In the genomic region with DNA sequence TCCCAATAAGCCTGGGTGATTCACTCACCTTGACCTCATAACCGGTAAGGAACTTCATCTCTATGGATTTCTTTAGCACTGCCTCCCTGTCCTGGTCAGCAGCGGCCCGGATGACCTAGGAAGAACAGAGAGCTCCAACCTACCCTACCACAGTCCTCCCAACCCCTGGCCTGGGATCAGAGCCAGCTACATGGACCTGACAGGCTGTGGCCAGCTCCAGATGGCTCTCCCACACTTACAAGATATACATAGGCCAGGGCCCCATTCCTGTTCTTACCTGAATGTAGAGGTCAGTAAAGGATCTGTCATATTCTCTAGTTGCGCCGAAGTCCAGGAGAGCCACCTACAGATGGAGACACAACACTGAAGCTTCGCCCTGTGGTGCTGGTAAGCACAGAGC, we compare ENCODE assay signal across 18 mouse cellular contexts. TPM values are rescaled to one million over a fixed set of nuclear protein-coding genes. Genes with fewer than 3 reads are reported as not detected.
A peak's percentile ranks its signal among the peaks of the same experiment; 100 is the strongest.
DNase-seq lines count a peak whose midpoint lies in the region; ATAC-seq lines count a peak whose summit lies in the region.
"Had no signal": no experiment of that assay in that cellular context is flagged by ENCODE, and none has a peak within 500 bp of the region (broad histone marks: within the 10 kb centered on the region; RNA-seq: fewer than 3 reads in every experiment).

No protein-coding gene starts in this region.

- H3K4me1 ChIP-seq in hindbrain, embryonic 16.5 days (ENCODE audit: control insufficient read depth, insufficient read depth, low read depth, low read length), result no peaks in the 10 kb centered on the region
- H3K4me1 ChIP-seq: heart, embryonic 12.5 days; limb, embryonic 15.5 days; midbrain, embryonic 12.5 days had no signal

- 98% methylated on average over 6 of the region's 6 CpGs for WGBS in hindbrain, embryonic 16.5 days

- no peak overlapping the region for H3K4me2 ChIP-seq in hindbrain, embryonic 16.5 days (ENCODE audit: low read length)
- H3K4me2 ChIP-seq: heart, embryonic 12.5 days; limb, embryonic 15.5 days; midbrain, embryonic 12.5 days had no signal

- DNase-seq in frontal cortex, postnatal 14 days (ENCODE audit: low spot score in 2 of 2), result no peak
- DNase-seq in kidney, adult 18-20 months, result peak; percentile 9
- no peak for DNase-seq in kidney, adult 8-10 months
- DNase-seq in cerebellum, adult 9-10 months, result peak; percentile 68
- DNase-seq in cerebellum, postnatal 36 days, result peak; percentile 45 to 56
- DNase-seq: gastrocnemius, postnatal 25 days; heart, postnatal 4 days; kidney, adult 2 months; kidney, postnatal 14 days; layer of hippocampus, postnatal 36 days; lung, postnatal 10 days; thymus, postnatal 25 days had no signal

- no peaks in the 10 kb centered on the region for H3K9me3 ChIP-seq in hindbrain, embryonic 16.5 days (ENCODE audit: control insufficient read depth, low read length)
- H3K9me3 ChIP-seq: heart, embryonic 12.5 days; limb, embryonic 15.5 days; midbrain, embryonic 12.5 days had no signal

- no peaks in the 10 kb centered on the region for H3K27me3 ChIP-seq in hindbrain, embryonic 16.5 days (replicated peaks; ENCODE audit: control insufficient read depth, insufficient read depth, low read length)
- H3K27me3 ChIP-seq: limb, embryonic 15.5 days; midbrain, embryonic 12.5 days had no signal

- no peaks in the 10 kb centered on the region for H3K36me3 ChIP-seq in hindbrain, embryonic 16.5 days (ENCODE audit: control insufficient read depth, insufficient read depth, low read length)

- no peak overlapping the region for H3K4me3 ChIP-seq in hindbrain, embryonic 16.5 days (ENCODE audit: low read length)
- H3K4me3 ChIP-seq: heart, embryonic 12.5 days; layer of hippocampus, adult 2 months; limb, embryonic 15.5 days; midbrain, embryonic 12.5 days had no signal

- ATAC-seq in frontal cortex, adult (ENCODE audit: low TSS enrichment), result 0 out of 2 replicates have a peak, but pooled peaks have one; percentile 11
- ATAC-seq in hindbrain, embryonic 16.5 days, result no peak

- H3K27ac ChIP-seq in hindbrain, embryonic 16.5 days (ENCODE audit: low read depth, low read length), result no peak overlapping the region
- H3K27ac ChIP-seq: layer of hippocampus, adult 2 months; limb, embryonic 15.5 days; midbrain, embryonic 12.5 days had no signal

- no peak overlapping the region for H3K9ac ChIP-seq in hindbrain, embryonic 16.5 days (ENCODE audit: low read depth, low read length)
- H3K9ac ChIP-seq: heart, embryonic 12.5 days; limb, embryonic 15.5 days; midbrain, embryonic 12.5 days had no signal

RNA-seq across cellular contexts. Expression of a gene that starts 31.1 kb away (rescaled TPM):
- polyA plus RNA-seq in hindbrain, embryonic 16.5 days (2015; fragmentation: Nextera tagmentation; extraction: Ambion mirVana), result 4.8 and 5.9 TPM in 2 replicates

Comparison
In these comparisons a context has a peak if more than half of its experiments do, and no peak if none do; other contexts are left out.
1. DNase-seq: peak in kidney, adult 18-20 months (single experiment), cerebellum, adult 9-10 months (single experiment) and cerebellum, postnatal 36 days (2 of 2); none in frontal cortex, postnatal 14 days (0 of 2) and kidney, adult 8-10 months (0 of 2).